Mouse (Mus musculus) cerebellum, adult 2 months (tissue): ENCODE measurements around the gene Dcaf8. TPM values are rescaled to one million over a fixed set of nuclear protein-coding genes. Genes with fewer than 3 reads are reported as not detected.

Source experiments
- DNase-seq, 2 experiments: peaks; one replicate each; pipeline ENCODE4 v3.0.0; 2021
- H3K27ac ChIP-seq: fragments of 200-500 bp; 2 replicates; pipeline ENCODE4 v1.5.1; 2012; ENCODE audit warnings: low read length, control low read depth, inconsistent platforms; ENCODE audit not compliant: insufficient read depth
- H3K27me3 ChIP-seq: fragments of 200-500 bp; 2 replicates; pipeline ENCODE4 v1.6.1; 2012; ENCODE audit warnings: inconsistent platforms, mild to moderate bottlenecking, low read length, moderate library complexity; ENCODE audit not compliant: control insufficient read depth, insufficient read depth
- H3K4me1 ChIP-seq: fragments of 200-500 bp; 2 replicates; pipeline ENCODE4 v1.6.1; 2011; ENCODE audit warnings: low read length; ENCODE audit not compliant: control insufficient read depth, insufficient read depth
- H3K4me3 ChIP-seq: fragments of 200-500 bp; replicated peaks from 2 replicates; pipeline ENCODE3; 2011; ENCODE audit warnings: mild to moderate bottlenecking, low read depth, low read length, control low read depth; ENCODE audit not compliant: insufficient read depth
- CTCF ChIP-seq: fragments of 200-500 bp; IDR thresholded peaks from 2 replicates; pipeline ENCODE4 v1.5.1; 2011; ENCODE audit warnings: low read depth, mild to moderate bottlenecking, control low read depth, low read length, moderate library complexity, borderline replicate concordance; ENCODE audit not compliant: insufficient read depth
- POLR2A ChIP-seq: fragments of 200-500 bp; IDR thresholded peaks from 2 replicates; pipeline ENCODE4 v1.6.1; 2011; ENCODE audit warnings: low read length, control low read depth, borderline replicate concordance; ENCODE audit not compliant: insufficient read depth
- WGBS: fragments of 180-500 bp; shearing (Covaris S2); methylation state at CpG from one replicate; pipeline ENCODE4 v1.1.7; 2018; 5-methylcytosine and 5-hydroxymethylcytosine counted together
- polyA plus RNA-seq: library from polyadenylated mRNA; depleted of rRNA; stranded (reverse); fragments of >200 nt; gene quantifications from 2 replicates; pipeline ENCODE4 v1.2.3, GENCODE M21; 2012

The Dcaf8 gene
- polyA plus RNA-seq, 1 experiment: 118 TPM

GRCm38 (mm10) chr1:172204033-172204813, 56.3 kb downstream of the Dcaf8 start:
- Histone ChIP-seq H3K27ac (peak overlapping the region; percentile 100), H3K4me3 (peak overlapping the region; percentile 100), H3K4me1 (peaks cover 46% of the 10 kb centered on the region), H3K27me3 (no peaks in the 10 kb centered on the region)
- peak; percentile 53 to 56 for DNase-seq
- TF ChIP-seq POLR2A (no peak), CTCF (no peak)
- 4% methylated on average over 9 of the region's 9 CpGs for WGBS

GRCm38 (mm10) chr1:172204814-172205740, 57.2 kb downstream of the Dcaf8 start:
- Histone ChIP-seq H3K4me1 (peaks cover 37% of the 10 kb centered on the region), H3K4me3 (peak overlapping the region; percentile 100), H3K27me3 (no peaks in the 10 kb centered on the region), H3K27ac (peak overlapping the region; percentile 100)
- under 1% methylated on average over 15 of the region's 15 CpGs for WGBS
- peak; percentile 78 for DNase-seq
- TF ChIP-seq CTCF (no peak), POLR2A (no peak)

GRCm38 (mm10) chr1:172205741-172206087, 57.8 kb downstream of the Dcaf8 start:
- DNase-seq: peak in 1 of 2 experiments; percentile 56
- peak overlapping the region; percentile 100 for H3K27ac ChIP-seq
- 0% methylated on average over 3 of the region's 3 CpGs for WGBS
- TF ChIP-seq CTCF: no peak
- no peak for TF ChIP-seq POLR2A
- peak overlapping the region; percentile 100 for H3K4me3 ChIP-seq
- H3K27me3 ChIP-seq: no peaks in the 10 kb centered on the region
- peaks cover 31% of the 10 kb centered on the region for H3K4me1 ChIP-seq

- peak; percentile 89 for TF ChIP-seq POLR2A
- no peak for TF ChIP-seq CTCF
- under 1% methylated on average over 40 of the region's 40 CpGs for WGBS
- peak within 1 kb of the TSS; percentile 100 for H3K27ac ChIP-seq
- DNase-seq: peak; percentile 92
- H3K27me3 ChIP-seq: no peaks in the 10 kb centered on the region
- H3K4me3 ChIP-seq: peak within 1 kb of the TSS; percentile 100
- peaks cover 25% of the 10 kb centered on the region for H3K4me1 ChIP-seq
Measured at GRCm38 (mm10) chr1:172206141-172206917, 58.4 kb downstream of the Dcaf8 start, which contains the start of gene Pea15a. Gene Pea15a, minus strand, starts transcription at chr1:172206804.

GRCm38 (mm10) chr1:172207111-172207584, 59.3 kb downstream of the Dcaf8 start:
- peak; percentile 44 to 56 for DNase-seq
- H3K4me1 ChIP-seq: peaks cover 20% of the 10 kb centered on the region
- WGBS: 11% methylated on average over 7 of the region's 7 CpGs
- H3K27ac ChIP-seq: peak overlapping the region; percentile 91
- H3K27me3 ChIP-seq: no peaks in the 10 kb centered on the region
- TF ChIP-seq POLR2A: no peak
- no peak for TF ChIP-seq CTCF
- H3K4me3 ChIP-seq: peak overlapping the region; percentile 51

- no peak for DNase-seq
- TF ChIP-seq POLR2A (no peak), CTCF (no peak)
- Histone ChIP-seq H3K27ac (no peak overlapping the region), H3K27me3 (no peaks in the 10 kb centered on the region), H3K4me1 (peaks cover 5% of the 10 kb centered on the region; the same call in 1 of the 2 replicates), H3K4me3 (no peak overlapping the region)
- WGBS: 64% methylated on average over 5 of the region's 5 CpGs
Measured at GRCm38 (mm10) chr1:172212776-172213175, 64.9 kb downstream of the Dcaf8 start.

- no peak overlapping the region for H3K4me3 ChIP-seq
- no peak overlapping the region for H3K27ac ChIP-seq
- H3K27me3 ChIP-seq: no peaks in the 10 kb centered on the region
- no peak for DNase-seq
- WGBS: 55% methylated on average over 4 of the region's 4 CpGs
- TF ChIP-seq CTCF: no peak
- TF ChIP-seq POLR2A: no peak
- H3K4me1 ChIP-seq: peaks cover 13% of the 10 kb centered on the region; the same call in 1 of the 2 replicates
Measured at GRCm38 (mm10) chr1:172213771-172214170, 65.9 kb downstream of the Dcaf8 start.
